Mouse (Mus musculus): ENCODE measurements around the gene Synj2. TPM values are rescaled to one million over a fixed set of nuclear protein-coding genes. Genes with fewer than 3 reads are reported as not detected.

Synj2 gene
- polyA plus RNA-seq, 1 experiment from 2014 or later = 2.2 TPM

- H3K4me1 ChIP-seq (ENCODE audit: control insufficient read depth, insufficient read depth, low read length) = peaks cover 6% of the 10 kb centered on the region; the same call in 1 of the 2 replicates
- H3K36me3 ChIP-seq (ENCODE audit: control insufficient read depth, insufficient read depth, low read length) = no peaks in the 10 kb centered on the region
- H3K9ac ChIP-seq (replicated peaks; ENCODE audit: low read depth, low read length) = no peak overlapping the region
- ATAC-seq (ENCODE audit: low read depth) = no peak
- no peak overlapping the region for H3K27ac ChIP-seq (ENCODE audit: low read depth, low read length)
- no peaks in the 10 kb centered on the region for H3K27me3 ChIP-seq (ENCODE audit: control insufficient read depth, insufficient read depth, low read length)
- no peak overlapping the region for H3K4me2 ChIP-seq (ENCODE audit: low read depth, low read length)
- H3K4me3 ChIP-seq (ENCODE audit: low read depth, low read length) = no peak overlapping the region
- WGBS = 87% methylated on average over 20 of the region's 20 CpGs
- H3K9me3 ChIP-seq (ENCODE audit: control insufficient read depth, low read length) = no peaks in the 10 kb centered on the region
Observed at GRCm38 (mm10) chr17:5976221-5977055, 35.4 kb downstream of the Synj2 start.

DNA sequence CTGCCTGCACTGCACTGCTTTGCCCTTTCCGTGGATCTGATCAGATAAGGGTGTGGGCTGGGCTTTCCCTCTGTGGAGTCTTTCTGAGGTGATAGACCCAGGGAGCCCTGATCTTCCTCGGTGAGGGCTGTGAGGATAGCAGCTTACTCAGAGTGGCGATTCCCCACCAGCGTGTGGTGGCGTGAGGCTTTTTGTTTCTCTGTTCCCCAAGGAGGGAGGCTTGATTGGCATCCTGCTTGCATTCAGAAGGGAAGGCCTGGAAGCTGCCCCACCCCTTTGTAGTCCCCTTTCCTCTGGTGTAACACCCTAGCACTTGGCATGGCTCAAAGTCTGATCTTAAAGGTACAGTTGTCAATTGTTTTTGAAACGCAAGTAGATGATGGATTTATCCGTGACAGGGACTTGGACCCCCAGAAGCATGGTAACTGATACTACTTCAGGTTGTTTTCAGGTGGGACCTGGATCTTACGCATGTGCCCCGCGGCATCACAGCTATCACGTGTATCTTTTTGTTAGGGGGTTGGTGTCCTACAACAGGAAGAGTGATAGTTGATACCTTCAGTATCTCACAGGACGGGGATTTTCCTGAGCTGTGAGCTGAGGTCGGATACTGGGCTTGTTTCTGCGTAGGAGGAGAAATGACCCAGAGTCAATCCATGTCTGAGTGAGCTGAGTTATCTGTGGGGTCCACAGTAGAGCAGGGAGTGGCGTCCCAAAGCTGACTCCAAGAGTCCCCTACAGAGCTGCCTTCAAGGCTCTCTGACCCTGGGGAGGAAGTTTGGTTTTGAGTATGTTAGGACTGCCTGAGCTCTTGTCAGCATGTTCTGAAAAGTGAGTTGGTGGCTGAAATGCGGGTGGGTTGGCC is 36.2 kb downstream of the Synj2 start:
- H3K4me3 ChIP-seq (ENCODE audit: low read depth, low read length) = no peak overlapping the region
- no peak overlapping the region for H3K27ac ChIP-seq (ENCODE audit: low read depth, low read length)
- H3K4me2 ChIP-seq (ENCODE audit: low read depth, low read length) = no peak overlapping the region
- H3K27me3 ChIP-seq (ENCODE audit: control insufficient read depth, insufficient read depth, low read length) = no peaks in the 10 kb centered on the region
- no peaks in the 10 kb centered on the region for H3K36me3 ChIP-seq (ENCODE audit: control insufficient read depth, insufficient read depth, low read length)
- 61% methylated on average over 16 of the region's 16 CpGs for WGBS
- peaks cover 6% of the 10 kb centered on the region; the same call in 1 of the 2 replicates for H3K4me1 ChIP-seq (ENCODE audit: control insufficient read depth, insufficient read depth, low read length)
- no peak for ATAC-seq (ENCODE audit: low read depth)
- H3K9me3 ChIP-seq (ENCODE audit: control insufficient read depth, low read length) = no peaks in the 10 kb centered on the region
- H3K9ac ChIP-seq (replicated peaks; ENCODE audit: low read depth, low read length) = no peak overlapping the region

DNA sequence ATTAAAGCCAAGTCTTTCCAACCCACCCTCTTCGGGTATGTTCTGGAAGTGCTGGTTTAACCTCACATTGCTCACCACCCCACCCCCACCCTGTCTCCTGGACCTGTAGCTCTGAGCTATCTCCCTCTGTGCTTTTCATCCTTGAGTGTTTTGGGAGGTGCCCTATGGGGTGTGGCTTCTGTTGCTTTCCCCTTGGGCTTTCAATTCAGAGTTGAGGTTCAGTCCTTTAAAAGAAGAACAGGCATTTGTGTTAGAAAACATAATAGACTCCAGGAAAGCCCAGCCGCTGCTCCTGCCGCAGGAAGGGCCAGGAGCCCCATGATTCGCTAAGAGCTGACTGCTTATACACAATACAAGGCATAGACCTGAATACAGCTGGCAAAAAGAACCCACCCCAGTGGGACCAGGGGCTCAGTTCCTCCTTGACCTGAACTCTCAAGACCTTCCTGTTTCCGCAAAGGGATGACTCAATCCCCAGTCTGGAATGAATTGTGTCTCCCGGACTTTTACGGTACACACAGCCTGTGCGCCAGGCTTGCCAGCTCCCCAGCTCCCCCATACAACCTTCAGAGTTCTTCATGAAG is 36.9 kb downstream of the Synj2 start:
- ATAC-seq (ENCODE audit: low read depth) = no peak
- no peak overlapping the region for H3K4me2 ChIP-seq (ENCODE audit: low read depth, low read length)
- H3K36me3 ChIP-seq (ENCODE audit: control insufficient read depth, insufficient read depth, low read length) = no peaks in the 10 kb centered on the region
- 69% methylated on average over 8 of the region's 8 CpGs for WGBS
- H3K27ac ChIP-seq (ENCODE audit: low read depth, low read length) = no peak overlapping the region
- no peak overlapping the region for H3K9ac ChIP-seq (replicated peaks; ENCODE audit: low read depth, low read length)
- no peaks in the 10 kb centered on the region for H3K9me3 ChIP-seq (ENCODE audit: control insufficient read depth, low read length)
- H3K27me3 ChIP-seq (ENCODE audit: control insufficient read depth, insufficient read depth, low read length) = no peaks in the 10 kb centered on the region
- no peak overlapping the region for H3K4me3 ChIP-seq (ENCODE audit: low read depth, low read length)
- H3K4me1 ChIP-seq (ENCODE audit: control insufficient read depth, insufficient read depth, low read length) = peaks cover 6% of the 10 kb centered on the region; the same call in 1 of the 2 replicates

GRCm38 (mm10) chr17:5978505-5979077 is 37.5 kb downstream of the Synj2 start:
- Histone ChIP-seq H3K4me2 (ENCODE audit: low read depth, low read length) (no peak overlapping the region), H3K27ac (ENCODE audit: low read depth, low read length) (no peak overlapping the region), H3K9me3 (ENCODE audit: control insufficient read depth, low read length) (no peaks in the 10 kb centered on the region), H3K4me1 (ENCODE audit: control insufficient read depth, insufficient read depth, low read length) (peaks cover 6% of the 10 kb centered on the region; the same call in 1 of the 2 replicates), H3K4me3 (ENCODE audit: low read depth, low read length) (no peak overlapping the region), H3K27me3 (ENCODE audit: control insufficient read depth, insufficient read depth, low read length) (no peaks in the 10 kb centered on the region), H3K36me3 (ENCODE audit: control insufficient read depth, insufficient read depth, low read length) (no peaks in the 10 kb centered on the region), H3K9ac (replicated peaks; ENCODE audit: low read depth, low read length) (no peak overlapping the region)
- ATAC-seq (ENCODE audit: low read depth) = no peak
- WGBS = 76% methylated on average over 10 of the region's 10 CpGs

- H3K27me3 ChIP-seq (ENCODE audit: control insufficient read depth, insufficient read depth, low read length) = no peaks in the 10 kb centered on the region
- H3K4me3 ChIP-seq (ENCODE audit: low read depth, low read length) = no peak overlapping the region
- no peak overlapping the region for H3K4me2 ChIP-seq (ENCODE audit: low read depth, low read length)
- ATAC-seq (ENCODE audit: low read depth) = no peak
- no peak overlapping the region for H3K27ac ChIP-seq (ENCODE audit: low read depth, low read length)
- no peaks in the 10 kb centered on the region; the same call in 1 of the 2 replicates for H3K4me1 ChIP-seq (ENCODE audit: control insufficient read depth, insufficient read depth, low read length)
- 48% methylated on average over 6 of the region's 6 CpGs for WGBS
- no peak overlapping the region for H3K9ac ChIP-seq (replicated peaks; ENCODE audit: low read depth, low read length)
- H3K36me3 ChIP-seq (ENCODE audit: control insufficient read depth, insufficient read depth, low read length) = no peaks in the 10 kb centered on the region
- no peaks in the 10 kb centered on the region for H3K9me3 ChIP-seq (ENCODE audit: control insufficient read depth, low read length)
Observed at GRCm38 (mm10) chr17:5980860-5981259, 39.8 kb downstream of the Synj2 start.

- Histone ChIP-seq H3K4me3 (ENCODE audit: low read depth, low read length) (no peak overlapping the region), H3K9me3 (ENCODE audit: control insufficient read depth, low read length) (no peaks in the 10 kb centered on the region), H3K4me2 (ENCODE audit: low read depth, low read length) (no peak overlapping the region), H3K27me3 (ENCODE audit: control insufficient read depth, insufficient read depth, low read length) (no peaks in the 10 kb centered on the region), H3K9ac (replicated peaks; ENCODE audit: low read depth, low read length) (no peak overlapping the region), H3K27ac (ENCODE audit: low read depth, low read length) (no peak overlapping the region), H3K36me3 (ENCODE audit: control insufficient read depth, insufficient read depth, low read length) (no peaks in the 10 kb centered on the region), H3K4me1 (ENCODE audit: control insufficient read depth, insufficient read depth, low read length) (0 out of 2 replicates have a peak, but pooled peaks cover 10% of the 10 kb centered on the region)
- 73% methylated on average over 6 of the region's 6 CpGs for WGBS
- ATAC-seq (ENCODE audit: low read depth) = no peak
Observed at GRCm38 (mm10) chr17:5983150-5983549, 42.1 kb downstream of the Synj2 start.

GRCm38 (mm10) chr17:5983901-5984300 is 42.8 kb downstream of the Synj2 start:
- H3K27ac ChIP-seq (ENCODE audit: low read depth, low read length) = no peak overlapping the region
- H3K36me3 ChIP-seq (ENCODE audit: control insufficient read depth, insufficient read depth, low read length) = no peaks in the 10 kb centered on the region

DNA sequence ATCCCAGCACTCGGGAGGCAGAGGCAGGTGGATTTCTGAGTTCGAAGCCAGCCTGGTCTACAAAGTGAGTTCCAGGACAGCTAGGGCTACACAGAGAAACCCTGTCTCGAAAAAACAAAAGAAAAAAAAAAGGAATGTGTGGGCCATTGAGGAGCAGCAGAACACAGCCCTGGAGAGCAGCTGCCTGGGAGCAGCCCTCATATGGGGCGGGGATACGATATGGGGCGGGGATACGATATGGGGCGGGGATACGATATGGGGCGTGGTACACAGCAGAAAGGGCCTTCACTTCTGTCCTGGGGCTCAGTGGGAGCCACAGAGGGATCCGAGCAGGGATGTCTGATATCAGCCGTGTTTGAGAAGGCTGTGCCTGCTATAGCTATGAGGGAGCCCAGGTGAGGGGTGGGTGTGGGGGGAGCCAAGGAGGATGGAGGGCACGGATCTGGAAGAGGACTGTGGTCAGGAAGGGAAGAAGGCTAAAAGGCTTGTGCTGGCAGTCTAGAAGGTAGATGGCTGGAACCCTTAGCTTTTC is 43.7 kb downstream of the Synj2 start:
- 74% methylated on average over 13 of the region's 13 CpGs for WGBS
- H3K36me3 ChIP-seq (ENCODE audit: control insufficient read depth, insufficient read depth, low read length) = no peaks in the 10 kb centered on the region
- H3K27me3 ChIP-seq (ENCODE audit: control insufficient read depth, insufficient read depth, low read length) = no peaks in the 10 kb centered on the region
- no peak for ATAC-seq (ENCODE audit: low read depth)
- H3K4me3 ChIP-seq (ENCODE audit: low read depth, low read length) = no peak overlapping the region
- H3K9ac ChIP-seq (replicated peaks; ENCODE audit: low read depth, low read length) = no peak overlapping the region
- no peaks in the 10 kb centered on the region for H3K9me3 ChIP-seq (ENCODE audit: control insufficient read depth, low read length)
- H3K4me1 ChIP-seq (ENCODE audit: control insufficient read depth, insufficient read depth, low read length) = 0 out of 2 replicates have a peak, but pooled peaks cover 10% of the 10 kb centered on the region
- H3K27ac ChIP-seq (ENCODE audit: low read depth, low read length) = no peak overlapping the region
- no peak overlapping the region for H3K4me2 ChIP-seq (ENCODE audit: low read depth, low read length)

More at GRCm38 (mm10) chr17:5983901-5984300, 42.8 kb downstream of the Synj2 start:
- no peaks in the 10 kb centered on the region for H3K27me3 ChIP-seq (ENCODE audit: control insufficient read depth, insufficient read depth, low read length)
- H3K4me1 ChIP-seq (ENCODE audit: control insufficient read depth, insufficient read depth, low read length) = 0 out of 2 replicates have a peak, but pooled peaks cover 10% of the 10 kb centered on the region
- no peak overlapping the region for H3K9ac ChIP-seq (replicated peaks; ENCODE audit: low read depth, low read length)
- no peak overlapping the region for H3K4me3 ChIP-seq (ENCODE audit: low read depth, low read length)
- H3K4me2 ChIP-seq (ENCODE audit: low read depth, low read length) = no peak overlapping the region
- WGBS = 75% methylated on average over 6 of the region's 6 CpGs
- no peaks in the 10 kb centered on the region for H3K9me3 ChIP-seq (ENCODE audit: control insufficient read depth, low read length)
- no peak for ATAC-seq (ENCODE audit: low read depth)
